Mouse (Mus musculus) large intestine, adult 2 months (tissue): ENCODE measurements around the gene Asic1. TPM values are rescaled to one million over a fixed set of nuclear protein-coding genes. Genes with fewer than 3 reads are reported as not detected.

Experiments
- DNase-seq: peaks from one replicate; pipeline ENCODE4 v3.0.0-alpha.2; 2012; ENCODE audit warnings: low read depth, low spot score
- WGBS: fragments of 180-500 bp; shearing (Covaris S2); methylation state at CpG from one replicate; pipeline ENCODE4 v1.1.7; 2018; 5-methylcytosine and 5-hydroxymethylcytosine counted together
- polyA plus RNA-seq: library from polyadenylated mRNA; depleted of rRNA; stranded (reverse); fragments of >200 nt; gene quantifications from 2 replicates; pipeline ENCODE4 v1.2.3, GENCODE M21; 2012; rRNA removed

Asic1 gene
- 0.61 and 0.74 TPM in 2 replicates for polyA plus RNA-seq

DNA sequence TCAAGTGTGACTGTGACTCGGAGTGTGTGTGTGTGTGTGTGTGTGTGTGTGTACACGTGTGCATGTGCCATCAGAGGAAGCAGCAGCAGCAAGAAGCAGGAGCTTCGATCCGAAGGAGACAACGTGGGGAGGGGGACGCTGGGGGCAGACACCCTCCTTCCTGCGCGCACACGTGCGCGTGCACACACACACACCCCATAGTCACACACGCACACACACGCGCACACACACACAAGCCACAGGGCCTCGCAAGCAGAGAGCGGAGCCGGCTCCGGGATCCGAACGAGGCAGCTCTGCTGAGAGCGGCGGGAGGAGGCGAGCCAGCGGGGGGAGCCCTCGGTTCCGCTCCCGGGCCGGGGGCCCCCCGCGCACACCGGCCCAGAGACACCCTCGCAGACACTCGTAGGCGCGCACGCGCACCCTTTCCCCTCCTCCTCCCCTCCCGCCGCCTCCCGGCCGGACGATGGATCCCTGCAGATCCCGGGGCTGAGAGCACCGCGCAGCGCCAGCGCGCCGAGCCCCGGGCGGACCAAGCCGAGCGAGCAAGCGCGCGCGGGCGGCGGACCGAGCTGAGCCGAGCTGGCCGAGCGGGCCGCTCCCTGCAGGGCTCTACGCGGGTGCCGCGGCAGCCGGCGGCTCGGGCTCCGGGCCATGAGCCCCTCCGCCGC lies at the start of gene Asic1:
Gene Asic1 (plus strand): TSS at position 215 of the 668 bp plus-strand sequence.
- DNase-seq, result no peak
- WGBS, result under 1% methylated on average over 72 of the region's 74 CpGs

DNA sequence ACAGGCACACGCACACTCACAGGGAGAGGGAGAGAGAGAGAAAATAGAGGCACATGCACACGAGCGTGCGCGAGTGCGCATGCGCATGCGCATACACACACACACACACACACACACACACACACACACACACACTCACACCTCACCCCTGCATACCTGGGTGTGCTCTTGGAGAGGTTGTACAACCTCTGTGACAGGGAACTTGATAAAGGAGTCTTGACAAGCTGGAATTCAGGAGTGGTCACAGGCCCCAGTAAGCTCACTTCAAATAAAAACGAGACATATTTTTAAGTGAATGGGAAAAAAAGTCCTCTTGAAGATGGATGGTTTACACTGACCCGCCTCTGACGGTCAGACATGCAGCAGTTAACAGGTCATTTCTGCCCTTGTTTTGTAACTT lies 48.1 kb upstream of the Asic1 start:
- DNase-seq, result no peak
- 95% methylated on average over 11 of the region's 11 CpGs for WGBS

DNA sequence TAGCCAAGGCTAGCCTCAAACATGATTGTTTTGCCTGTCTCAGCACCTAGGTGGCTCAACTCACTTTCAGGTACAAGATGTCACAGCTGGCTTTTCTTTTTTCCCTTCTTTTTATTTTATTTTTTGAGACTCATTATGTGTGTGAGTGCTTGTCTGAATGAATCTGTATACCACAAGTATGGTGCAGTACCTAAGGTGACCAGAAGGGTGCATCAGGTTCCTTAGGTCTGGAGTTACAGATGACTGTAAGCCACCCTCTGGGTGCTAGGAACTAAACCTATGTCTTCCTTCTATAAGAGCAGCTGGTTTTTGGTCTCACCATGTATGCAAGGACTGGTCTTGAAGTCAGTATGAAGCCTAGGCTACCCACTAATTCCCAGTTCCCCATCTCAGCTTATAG lies 38.5 kb upstream of the Asic1 start:
- DNase-seq, result no peak

DNA sequence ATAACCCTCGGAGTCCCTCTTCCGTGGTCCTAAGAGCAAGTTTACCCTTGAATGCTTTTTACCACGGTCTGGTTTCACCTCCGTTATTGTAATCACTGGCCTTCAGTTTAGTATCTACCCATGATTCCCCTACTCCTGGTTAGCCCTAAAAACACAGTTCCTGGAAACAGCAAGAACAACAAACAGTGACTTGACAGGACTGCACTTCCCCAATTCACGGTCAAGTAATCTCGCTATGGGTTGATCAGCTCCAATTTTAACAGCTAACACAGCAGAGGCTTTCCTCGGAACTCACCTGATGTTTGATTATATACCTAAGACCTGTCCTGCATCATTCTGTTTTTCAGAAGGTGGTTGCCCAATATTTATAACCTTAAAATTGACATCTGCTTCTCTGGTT lies 35.5 kb upstream of the Asic1 start:
- DNase-seq, result no peak
- 90% methylated on average over 7 of the region's 7 CpGs for WGBS

DNA sequence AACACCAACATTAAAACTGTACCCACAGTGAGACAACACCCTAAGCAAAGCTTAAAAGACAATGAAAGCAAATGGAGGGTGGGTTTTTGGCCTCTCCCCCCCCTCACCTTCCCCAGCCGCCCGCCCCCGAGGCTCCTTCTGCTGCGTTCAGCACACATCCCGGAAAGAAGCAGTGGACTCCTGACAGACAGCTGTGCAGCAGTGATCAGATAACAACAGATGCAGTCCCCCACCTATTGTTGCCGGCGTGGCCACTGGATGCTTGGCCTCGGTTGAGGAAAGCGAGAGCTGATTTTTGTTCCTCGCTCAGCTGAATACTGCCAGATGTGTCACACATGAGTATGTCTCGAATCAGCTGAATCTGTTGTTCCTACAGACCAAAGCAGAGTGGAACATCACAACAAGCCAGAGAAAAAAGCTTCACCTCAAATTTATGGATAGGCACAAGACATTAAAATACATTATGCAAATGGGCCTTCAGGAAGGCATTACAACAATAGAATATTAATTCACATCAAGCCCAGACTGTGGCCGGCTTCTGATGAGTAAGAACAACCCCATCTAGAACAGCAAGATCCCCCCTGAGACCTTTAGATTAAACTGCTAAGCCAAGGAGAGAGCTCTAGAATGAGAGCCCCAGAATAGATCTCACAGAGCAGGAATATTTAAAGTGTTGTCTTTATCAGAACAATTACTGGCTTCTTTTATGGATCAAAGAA lies 32.6 kb upstream of the Asic1 start:
- 94% methylated on average over 12 of the region's 12 CpGs for WGBS
- no peak for DNase-seq

DNA sequence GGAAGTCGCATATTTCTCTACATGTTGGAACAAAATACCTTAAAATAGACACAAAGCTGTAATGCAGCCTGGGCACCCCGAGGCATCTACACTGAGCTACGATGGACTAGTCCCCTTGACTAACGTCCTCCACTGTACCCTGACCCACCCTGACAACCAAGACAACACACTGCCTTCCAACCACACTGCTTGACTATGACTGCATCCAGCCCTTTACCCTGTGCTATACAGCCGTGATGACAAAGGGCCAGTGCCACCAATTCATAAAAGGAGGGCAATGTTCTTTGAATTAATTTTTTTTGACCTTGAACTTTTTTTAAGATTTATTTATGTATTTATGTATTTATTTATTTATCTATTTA lies 32.1 kb upstream of the Asic1 start:
- 84% methylated on average over 5 of the region's 5 CpGs for WGBS
- DNase-seq, result no peak

DNA sequence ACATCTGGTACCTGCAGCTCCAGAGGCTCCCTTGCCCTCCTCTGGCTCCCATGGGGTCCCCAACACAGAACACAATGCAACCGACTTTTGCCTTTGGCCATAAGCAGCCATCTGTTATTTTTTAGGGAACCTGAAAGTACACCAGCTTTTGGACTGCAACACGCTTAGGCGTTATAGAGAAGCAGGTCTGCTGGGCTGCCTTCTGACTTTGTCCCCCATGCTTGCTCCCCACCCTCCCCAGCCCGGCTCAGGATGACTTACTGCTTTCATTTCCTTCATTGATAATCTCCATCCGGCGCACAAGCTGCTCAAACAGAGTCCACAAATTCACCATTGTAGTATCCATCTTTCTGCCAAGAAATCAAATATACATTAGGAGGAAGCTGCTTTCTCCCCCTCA lies 27.5 kb upstream of the Asic1 start:
- WGBS, result 83% methylated on average over 6 of the region's 6 CpGs
- DNase-seq, result no peak

DNA sequence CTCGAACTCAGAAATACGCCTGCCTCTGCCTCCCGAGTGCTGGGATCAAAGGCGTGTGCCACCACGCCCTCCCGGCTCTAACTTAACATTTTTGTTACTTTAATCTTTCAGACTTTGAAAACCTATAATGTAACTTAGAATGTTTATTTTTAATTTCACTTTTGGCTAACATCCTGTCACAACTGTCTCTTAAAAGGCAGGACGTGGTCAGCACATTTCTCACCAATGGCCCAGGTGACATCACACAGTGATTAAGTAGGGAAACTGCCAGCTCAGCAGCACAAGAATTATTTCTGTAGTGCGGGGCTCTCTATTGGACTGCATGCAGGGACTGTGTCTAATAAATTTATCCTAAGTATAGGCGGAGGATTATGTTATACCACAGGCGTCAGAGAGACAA lies 26.3 kb upstream of the Asic1 start:
- DNase-seq, result no peak
- WGBS, result 86% methylated on average over 10 of the region's 10 CpGs

DNA sequence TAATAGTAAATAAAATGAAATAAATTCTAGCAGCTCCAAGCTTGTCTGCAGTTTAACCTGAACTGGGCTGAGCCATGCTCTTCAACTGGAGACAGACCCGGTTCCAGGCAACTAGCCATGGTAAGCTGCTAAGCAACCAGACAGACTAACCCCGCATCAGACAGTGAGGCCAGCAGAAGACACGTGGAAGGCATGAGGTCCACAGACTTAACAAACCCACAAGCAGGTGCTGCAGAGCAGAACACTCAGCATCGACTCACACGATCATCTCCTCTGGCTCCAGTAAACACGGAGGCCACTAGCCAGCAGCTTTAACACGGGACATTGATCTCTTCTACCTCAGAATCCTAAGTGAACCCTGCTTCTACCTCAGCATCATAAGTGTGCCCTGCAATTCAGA lies 25.4 kb upstream of the Asic1 start:
- DNase-seq, result no peak
- WGBS, result 56% methylated on average over 7 of the region's 7 CpGs

DNA sequence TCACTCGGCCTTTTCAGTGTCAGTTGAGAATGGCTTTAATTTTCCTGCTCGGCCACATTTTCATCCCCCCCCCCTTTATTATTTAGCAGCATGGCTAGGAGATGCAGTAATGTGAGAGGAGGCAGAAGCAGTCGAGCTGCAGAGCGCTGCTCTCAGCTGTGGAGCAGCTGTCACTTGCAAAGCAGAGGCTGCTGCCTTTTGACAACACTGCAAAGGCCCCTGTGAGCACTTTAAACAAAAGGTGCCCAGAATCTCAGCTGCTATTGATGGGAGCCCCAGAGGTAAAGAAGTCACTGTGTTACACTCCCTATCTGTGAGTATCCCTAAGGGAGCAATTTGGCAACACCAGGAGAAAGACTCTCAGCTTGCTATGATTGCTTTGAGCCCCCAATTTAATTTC lies 21.8 kb upstream of the Asic1 start:
- 38% methylated on average over 4 of the region's 4 CpGs for WGBS
- no peak for DNase-seq

DNA sequence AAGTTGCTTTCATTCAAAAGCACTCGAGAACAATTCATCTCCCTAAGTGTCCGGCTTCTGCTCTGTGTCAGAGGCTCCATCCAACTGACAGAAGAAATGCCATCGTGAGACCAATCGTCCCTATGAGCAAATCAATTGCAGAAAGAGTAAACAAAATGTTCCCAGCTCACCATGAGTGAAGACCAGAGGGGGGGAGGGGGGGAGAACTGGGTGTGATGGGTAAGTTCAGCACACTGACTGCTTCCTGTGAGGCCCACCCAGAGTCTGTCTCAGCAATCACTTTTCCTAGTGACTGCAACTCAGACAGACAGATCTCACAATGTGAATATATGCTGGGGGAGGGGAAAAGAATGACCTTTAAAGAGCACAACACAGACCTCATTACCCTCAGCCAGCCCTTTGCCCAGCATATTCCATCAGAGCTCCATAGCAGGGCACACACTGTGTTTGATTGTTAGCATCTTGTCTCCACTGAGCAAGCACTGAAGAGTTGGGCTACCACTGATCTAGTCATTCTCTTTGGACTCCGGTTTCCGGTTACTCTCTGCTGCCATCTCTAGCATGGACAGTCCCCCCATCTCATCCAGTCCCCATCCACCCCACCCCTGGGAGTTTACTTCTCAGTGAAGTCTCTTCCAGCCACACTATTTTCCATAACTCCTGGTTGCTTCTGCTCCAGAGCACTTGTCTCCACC lies 21.0 kb upstream of the Asic1 start:
- no peak for DNase-seq
- WGBS, result 39% methylated on average over 6 of the region's 6 CpGs

DNA sequence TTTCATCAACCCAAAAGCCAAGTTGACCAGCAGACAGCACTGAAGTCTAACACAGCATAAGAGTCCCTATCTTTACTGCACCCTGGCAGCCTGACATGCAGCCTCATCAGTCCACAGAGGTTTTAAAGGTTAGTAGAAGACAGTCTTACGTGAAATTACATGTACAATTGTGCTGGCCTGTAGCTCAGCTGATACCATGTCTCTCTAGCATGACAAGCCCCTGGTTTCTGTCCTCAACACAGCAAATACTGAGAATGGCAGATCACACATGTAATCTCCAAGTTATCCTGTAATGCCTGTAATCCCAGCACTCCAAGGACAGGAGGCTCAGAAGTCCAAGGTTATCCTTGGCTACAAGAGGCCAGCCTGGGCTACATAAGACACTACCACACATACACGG lies 19.9 kb upstream of the Asic1 start:
- DNase-seq, result no peak
- 18% methylated on average over 2 of the region's 2 CpGs for WGBS

DNA sequence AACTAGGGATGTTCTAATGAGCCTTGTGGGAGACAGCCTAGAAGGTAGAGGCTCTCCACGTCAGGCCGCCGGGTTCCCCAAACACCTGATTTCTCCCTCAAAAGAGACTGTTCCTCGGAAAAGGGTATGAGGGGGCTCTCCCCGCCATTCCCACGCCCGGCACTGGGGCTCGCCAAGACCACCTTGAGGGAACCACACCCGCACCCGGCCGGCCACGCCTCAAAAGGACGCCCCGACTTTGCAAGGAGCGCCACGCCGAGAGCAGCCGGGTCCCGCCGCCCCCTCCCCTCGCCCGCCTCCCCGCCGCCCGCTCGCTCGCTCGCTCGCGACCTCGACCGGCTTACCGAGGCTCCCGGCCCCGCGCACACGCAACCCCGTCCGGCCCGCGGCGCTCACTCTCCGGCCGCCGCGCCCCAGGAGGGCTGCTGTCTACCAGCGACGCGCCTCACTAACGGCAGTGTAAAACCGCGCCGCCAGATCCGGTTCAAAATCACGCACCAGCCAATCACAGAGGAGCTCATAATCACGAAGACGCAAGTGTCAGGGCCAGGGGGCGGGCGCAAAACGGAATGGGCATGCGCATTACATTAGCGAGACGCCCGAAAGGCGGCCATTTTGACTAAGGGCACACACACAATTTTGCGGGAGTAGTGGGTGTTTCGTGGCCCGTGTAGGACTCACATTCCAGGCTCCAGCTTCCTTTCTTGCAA lies 18.9 kb upstream of the Asic1 start, which contains the start of gene Racgap1:
Gene Racgap1 (minus strand): TSS at position 494 of the 710 bp plus-strand sequence.
- peak; percentile 94 for DNase-seq
- WGBS, result under 1% methylated on average over 68 of the region's 68 CpGs

DNA sequence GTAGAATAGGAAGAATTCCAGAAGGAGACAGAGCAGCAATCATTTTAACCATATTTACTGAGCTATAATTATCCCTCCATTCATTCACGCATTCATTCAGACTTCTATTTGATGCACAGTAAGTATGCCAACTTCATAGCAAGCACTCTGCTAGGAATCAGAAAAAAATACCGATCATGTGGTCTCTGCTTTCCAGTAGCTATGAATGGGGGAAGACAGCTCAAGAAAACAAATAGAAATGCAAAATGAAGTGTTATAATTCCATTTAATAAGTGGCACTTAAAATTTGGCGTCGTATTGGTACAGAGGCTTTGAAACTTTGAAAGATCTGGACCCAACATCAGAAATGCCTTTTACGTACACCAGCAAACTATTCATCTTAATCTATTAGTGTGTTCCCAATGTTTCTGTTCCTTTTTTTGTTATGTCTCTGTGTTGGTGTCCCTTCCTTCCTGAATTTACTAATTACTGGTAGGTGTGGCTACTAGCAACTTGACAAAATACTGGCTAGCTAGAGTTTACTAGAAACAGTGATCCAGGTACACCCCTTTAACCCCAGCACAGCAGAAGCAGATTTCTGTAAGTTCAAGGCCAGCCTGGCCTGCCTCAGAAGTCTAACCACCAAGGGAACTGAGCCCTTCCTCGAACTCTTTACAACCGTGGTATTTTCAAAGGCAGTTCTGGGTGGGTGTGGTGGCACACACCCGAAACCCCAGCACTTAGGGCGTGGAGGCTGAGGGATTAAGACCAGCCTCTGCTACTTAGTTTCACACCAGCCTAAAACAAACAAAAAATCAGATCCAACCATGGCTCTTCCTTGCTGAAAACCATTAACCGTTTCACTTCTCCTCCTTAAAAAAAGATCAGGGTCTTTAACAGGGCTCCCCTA lies 17.9 kb upstream of the Asic1 start:
- WGBS, result 44% methylated on average over 10 of the region's 10 CpGs
- no peak for DNase-seq

DNA sequence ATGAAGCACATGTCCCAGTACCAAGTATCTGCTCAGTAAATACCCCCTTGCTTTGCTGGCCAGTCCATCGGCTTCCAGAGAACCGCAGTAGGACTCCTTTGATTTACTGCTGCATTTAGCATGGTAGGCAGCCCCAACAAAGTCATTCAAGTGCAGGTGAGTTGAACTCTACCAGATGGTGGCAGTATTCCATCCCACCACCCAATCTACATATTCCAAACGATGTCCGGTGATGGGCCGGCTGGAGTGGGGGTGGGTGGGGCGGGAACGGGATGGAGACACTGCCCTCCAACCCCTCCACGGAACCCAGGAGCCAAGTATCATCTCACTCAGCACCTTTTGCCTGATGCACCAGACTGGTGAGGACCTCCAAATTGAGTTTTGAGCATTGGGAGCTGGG lies 16.9 kb upstream of the Asic1 start:
- WGBS, result 36% methylated on average over 8 of the region's 8 CpGs
- no peak for DNase-seq

DNA sequence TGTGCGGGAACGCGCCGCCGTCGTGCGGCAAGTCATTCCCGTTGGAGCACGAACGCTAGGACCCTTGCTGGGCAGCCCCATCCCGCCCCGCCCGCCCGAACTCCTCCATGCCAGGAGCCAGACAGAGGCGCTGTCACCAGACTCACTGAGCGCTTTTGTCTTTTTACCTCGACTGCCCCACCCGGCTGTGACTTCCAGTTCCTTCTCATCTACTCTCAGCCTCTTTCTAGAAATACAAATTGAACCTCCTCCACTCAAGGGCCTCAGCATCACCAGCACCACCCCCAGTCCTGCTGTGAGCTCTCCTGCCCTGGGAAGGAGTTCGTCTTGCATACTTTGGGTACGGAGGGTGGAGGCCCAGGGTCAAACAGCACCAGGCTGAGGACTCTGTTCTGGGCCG lies 16.3 kb upstream of the Asic1 start:
- DNase-seq, result no peak
- WGBS, result 42% methylated on average over 21 of the region's 21 CpGs

DNA sequence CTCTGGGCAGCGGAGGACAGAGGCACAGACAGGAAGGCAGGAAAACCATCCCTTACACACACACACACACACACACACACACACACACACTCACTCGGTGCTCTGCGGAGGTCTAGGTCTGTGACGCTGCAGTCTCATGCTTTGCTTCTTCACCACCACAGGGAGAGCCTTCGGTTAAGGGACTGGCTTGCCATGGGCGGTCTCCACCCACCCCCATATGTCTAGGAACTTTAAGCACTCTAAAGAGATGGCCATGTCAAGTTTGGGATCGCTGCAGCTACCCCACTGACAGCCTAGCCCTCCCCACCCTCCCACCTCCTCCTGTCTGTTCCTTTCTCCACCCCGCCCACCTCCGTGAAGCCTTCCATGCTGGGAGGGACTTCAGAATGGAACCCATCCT lies 14.2 kb upstream of the Asic1 start:
- WGBS, result 62% methylated on average over 9 of the region's 9 CpGs
- DNase-seq, result no peak

DNA sequence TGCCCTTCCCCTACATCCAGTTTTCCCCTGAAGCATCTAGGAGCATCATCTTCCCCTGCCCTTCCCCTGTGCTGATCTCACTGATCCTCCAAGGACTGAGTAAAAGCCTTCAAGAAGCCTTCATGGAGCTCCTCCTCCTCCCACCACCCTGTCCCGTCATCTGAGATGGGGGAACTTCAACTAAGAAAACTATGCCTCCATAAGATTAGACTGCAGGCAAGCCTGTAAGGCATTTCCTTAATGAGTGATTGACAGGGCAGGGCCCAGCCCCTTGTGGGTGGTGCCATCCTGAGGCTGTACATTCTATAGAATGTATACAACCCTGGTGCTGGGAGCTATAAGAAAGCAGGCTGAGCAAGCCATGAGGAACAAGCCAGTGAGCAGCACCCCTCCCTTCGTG lies 11.7 kb upstream of the Asic1 start:
- WGBS, result 60% methylated on average over 2 of the region's 2 CpGs
- DNase-seq, result no peak

DNA sequence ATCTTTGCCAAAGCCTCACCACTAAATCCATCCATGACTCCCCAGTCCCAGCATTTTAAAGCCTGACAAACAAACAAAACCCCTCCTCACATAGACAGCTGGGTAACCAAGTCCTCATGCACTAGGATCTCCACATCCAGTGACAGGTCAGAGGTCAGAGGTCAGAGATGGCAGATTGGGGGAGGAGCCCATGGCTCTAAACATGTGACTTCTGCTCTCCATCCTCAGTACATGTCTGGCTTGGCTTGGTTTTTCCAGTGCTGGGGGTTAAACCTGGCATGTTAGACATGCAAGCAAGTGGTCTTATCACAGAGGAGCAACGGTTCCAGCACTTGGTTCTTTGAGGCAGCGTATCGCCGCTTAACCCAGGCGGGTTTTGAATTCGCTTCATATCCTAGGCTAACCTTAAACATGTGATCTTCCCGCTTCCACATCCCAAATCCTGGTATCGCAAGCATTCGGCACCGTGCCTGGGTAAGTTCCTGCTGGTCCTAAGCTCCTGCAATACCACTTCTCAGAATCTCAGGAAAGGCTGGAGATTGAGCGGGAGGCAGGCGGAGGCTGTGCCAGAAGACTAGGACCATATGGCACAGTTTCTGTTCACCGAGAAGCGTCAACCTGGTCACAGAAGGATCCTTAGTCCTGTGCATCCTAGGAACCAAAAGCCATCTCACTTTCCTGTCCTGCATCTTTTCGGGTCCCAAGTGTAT lies 8.9 kb upstream of the Asic1 start:
- 96% methylated on average over 15 of the region's 15 CpGs for WGBS
- DNase-seq, result no peak
